ENCODE assay signal across 31 mouse cellular contexts in genomic region chr10:31596804-31597203, GRCm38 (mm10). TPM values are rescaled to one million over a fixed set of nuclear protein-coding genes. Genes with fewer than 3 reads are reported as not detected.
DNase-seq lines count a peak whose midpoint lies in the region; ATAC-seq and TF ChIP-seq lines count a peak whose summit lies in the region.
"Had no signal": no experiment of that assay in that cellular context is flagged by ENCODE, and none has a peak within 500 bp of the region (broad histone marks: within the 10 kb centered on the region; RNA-seq: fewer than 3 reads in every experiment).

No protein-coding gene starts in this region.

- TF ChIP-seq POLR2A in myocyte (IDR thresholded peaks at IDR 0.05; ENCODE audit: insufficient read length, low read depth) = no peak

- H3K9me3 ChIP-seq in embryonic facial prominence, embryonic 14.5 days (ENCODE audit: control insufficient read depth, low read length) = no peaks in the 10 kb centered on the region
- H3K9me3 ChIP-seq in embryonic facial prominence, embryonic 10.5 days = no peaks in the 10 kb centered on the region
- H3K9me3 ChIP-seq: forebrain, embryonic 10.5 days; forebrain, embryonic 15.5 days; heart, embryonic 10.5 days; hindbrain, embryonic 12.5 days; intestine, embryonic 15.5 days; lung, embryonic 15.5 days; megakaryocyte, embryonic 14.5 days; midbrain, embryonic 12.5 days; stomach, embryonic 15.5 days had no signal

- H3K79me2 ChIP-seq in myocyte (ENCODE audit: control insufficient read depth, insufficient read depth) = peaks cover 88% of the 10 kb centered on the region

- H3K36me3 ChIP-seq in embryonic facial prominence, embryonic 14.5 days (ENCODE audit: control insufficient read depth, insufficient read depth, low read length) = no peaks in the 10 kb centered on the region
- H3K36me3 ChIP-seq in embryonic facial prominence, embryonic 10.5 days (replicated peaks) = no peaks in the 10 kb centered on the region
- no peaks in the 10 kb centered on the region for H3K36me3 ChIP-seq in myocyte (ENCODE audit: control insufficient read depth, insufficient read depth)
- H3K36me3 ChIP-seq: forebrain, embryonic 10.5 days; forebrain, embryonic 15.5 days; heart, embryonic 10.5 days; hindbrain, embryonic 12.5 days; intestine, embryonic 15.5 days; lung, embryonic 15.5 days; midbrain, embryonic 12.5 days; stomach, embryonic 15.5 days had no signal

- peak; percentile 80 for DNase-seq in embryonic facial prominence, embryonic 14.5 days (ENCODE audit: low spot score)
- no peak for DNase-seq in embryonic facial prominence, embryonic 10.5 days (ENCODE audit: low spot score)
- DNase-seq in embryo, embryonic 10.5 days (ENCODE audit: low spot score) = peak; percentile 5
- peak; percentile 26 to 54 for DNase-seq in gastrocnemius, adult 8-10 months (ENCODE audit: low spot score in 2 of 2)
- DNase-seq in thymus, postnatal 25 days = no peak
- DNase-seq in urinary bladder, adult 2 months (ENCODE audit: low spot score) = no peak
- DNase-seq: adrenal gland, postnatal 14 days; cerebellum, adult 11 months; cerebellum, adult 9-10 months; cerebellum, postnatal 36 days; heart, postnatal 36 days; kidney, adult 8-10 months; kidney, postnatal 10 days; layer of hippocampus, postnatal 36 days; lung, postnatal 4 days; retina, postnatal 1 day; right cerebral cortex, postnatal 14 days had no signal

- WGBS in embryonic facial prominence, embryonic 14.5 days = 52% methylated on average over 4 of the region's 4 CpGs
- WGBS in embryonic facial prominence, embryonic 10.5 days = 55% methylated on average over 4 of the region's 4 CpGs

- peaks cover 15% of the 10 kb centered on the region; the same call in 1 of the 2 replicates for H3K4me1 ChIP-seq in embryonic facial prominence, embryonic 14.5 days (ENCODE audit: control insufficient read depth, insufficient read depth, low read length)
- peaks cover 21% of the 10 kb centered on the region for H3K4me1 ChIP-seq in embryonic facial prominence, embryonic 10.5 days

- no peak overlapping the region for H3K4me3 ChIP-seq in embryonic facial prominence, embryonic 14.5 days (ENCODE audit: low read depth, low read length)
- no peak overlapping the region for H3K4me3 ChIP-seq in embryonic facial prominence, embryonic 10.5 days
- H3K4me3 ChIP-seq in myocyte = no peak overlapping the region
- H3K4me3 ChIP-seq: forebrain, embryonic 10.5 days; forebrain, embryonic 15.5 days; heart, embryonic 10.5 days; hindbrain, embryonic 12.5 days; intestine, embryonic 15.5 days; lung, embryonic 15.5 days; megakaryocyte, embryonic 14.5 days; midbrain, embryonic 12.5 days; stomach, embryonic 15.5 days had no signal

- no peak overlapping the region for H3K4me2 ChIP-seq in embryonic facial prominence, embryonic 14.5 days (ENCODE audit: low read depth, low read length)
- peak overlapping the region; percentile 68 for H3K4me2 ChIP-seq in myocyte (ENCODE audit: low read depth)
- H3K4me2 ChIP-seq: forebrain, embryonic 15.5 days; hindbrain, embryonic 12.5 days; intestine, embryonic 15.5 days; liver, embryonic 11.5 days; lung, embryonic 15.5 days; midbrain, embryonic 12.5 days; stomach, embryonic 15.5 days had no signal

- ATAC-seq in embryonic facial prominence, embryonic 14.5 days (ENCODE audit: low read depth) = peak; percentile 72; the same call in 1 of the 2 replicates
- ATAC-seq: forebrain, embryonic 15.5 days; hindbrain, postnatal 0 days; intestine, embryonic 15.5 days; Patski had no signal

- H3K9ac ChIP-seq in embryonic facial prominence, embryonic 14.5 days (ENCODE audit: low read depth, low read length) = no peak overlapping the region
- H3K9ac ChIP-seq: forebrain, embryonic 15.5 days; hindbrain, embryonic 12.5 days; intestine, embryonic 15.5 days; lung, embryonic 15.5 days; midbrain, embryonic 12.5 days; stomach, embryonic 15.5 days had no signal

- H3ac ChIP-seq in myocyte (ENCODE audit: control insufficient read depth, insufficient read length) = no peak overlapping the region

- no peaks in the 10 kb centered on the region for H3K27me3 ChIP-seq in embryonic facial prominence, embryonic 14.5 days (replicated peaks; ENCODE audit: control insufficient read depth, insufficient read depth, low read length)
- no peaks in the 10 kb centered on the region for H3K27me3 ChIP-seq in embryonic facial prominence, embryonic 10.5 days (replicated peaks; ENCODE audit: low read depth, poor library complexity, severe bottlenecking)
- no peaks in the 10 kb centered on the region for H3K27me3 ChIP-seq in myocyte (ENCODE audit: control insufficient read depth, insufficient read depth, insufficient read length)
- H3K27me3 ChIP-seq: forebrain, embryonic 15.5 days; hindbrain, embryonic 12.5 days; intestine, embryonic 15.5 days; lung, embryonic 15.5 days; megakaryocyte, embryonic 14.5 days; midbrain, embryonic 12.5 days; Patski; stomach, embryonic 15.5 days had no signal

- no peak overlapping the region for H3K27ac ChIP-seq in embryonic facial prominence, embryonic 14.5 days (replicated peaks; ENCODE audit: low read depth, low read length)
- H3K27ac ChIP-seq in embryonic facial prominence, embryonic 10.5 days (replicated peaks) = no peak overlapping the region
- H3K27ac ChIP-seq: forebrain, embryonic 10.5 days; forebrain, embryonic 15.5 days; heart, embryonic 10.5 days; hindbrain, embryonic 12.5 days; hindbrain, postnatal 0 days; intestine, embryonic 15.5 days; lung, embryonic 15.5 days; midbrain, embryonic 12.5 days; stomach, embryonic 15.5 days had no signal

TF ChIP-seq in myocyte, 11 proteins besides CTCF, POLR2A, EP300 and RAD21:
- TF ChIP-seq MYOG (IDR thresholded peaks at IDR 0.05; ENCODE audit: control insufficient read depth in 1 of 3, insufficient read depth in 1 of 3, insufficient read length in 2 of 3, low read depth in 2 of 3) (peak; percentile 91 to 100 (median 99)), MAX (IDR thresholded peaks at IDR 0.05; ENCODE audit: low read depth) (no peak), TCF12 (IDR thresholded peaks at IDR 0.05; ENCODE audit: insufficient read depth, poor library complexity, severe bottlenecking) (peak; percentile 96), MYOD1 (IDR thresholded peaks at IDR 0.05; ENCODE audit: control insufficient read depth in 1 of 3, insufficient read length in 2 of 3, low read depth in 2 of 3) (peak; percentile 100), REST (IDR thresholded peaks at IDR 0.05; ENCODE audit: insufficient read depth, insufficient read length) (no peak), SRF (IDR thresholded peaks at IDR 0.05; ENCODE audit: control insufficient read depth, insufficient read length, low read depth) (peak; percentile 40), TCF3 (IDR thresholded peaks at IDR 0.05; ENCODE audit: insufficient read length, low read depth) (peak; percentile 98)
TF ChIP-seq in myocyte: peak in this region for 5.

RNA-seq across cellular contexts. Expression of gene Rnf217, which starts 12.2 kb away (rescaled TPM):
- polyA plus RNA-seq in embryonic facial prominence, embryonic 14.5 days (2014; fragmentation: Nextera tagmentation; extraction: Ambion mirVana) = 3.3 and 3.8 TPM in 2 replicates
- 1.1 and 1.2 TPM in 2 replicates for polyA plus RNA-seq in embryonic facial prominence, embryonic 10.5 days (2016; fragmentation: Nextera tagmentation; extraction: Ambion mirVana)
- total RNA-seq in gastrocnemius, adult 8-10 months (2022) = 1 to 10 TPM; 7.3 to 9.2 (median 8.7) TPM
- polyA plus RNA-seq in myocyte (2012; fragmentation: generic; extraction: Trizol) = 5.8 TPM
- 3.4 and 3.6 TPM in 2 replicates for polyA plus RNA-seq in urinary bladder, adult 2 months (2012; rRNA removed)
- total RNA-seq: MEL had no signal

Comparison
In these comparisons a context has a peak if more than half of its experiments do, and no peak if none do; other contexts are left out.
1. DNase-seq: peak in embryonic facial prominence, embryonic 14.5 days (single experiment), embryo, embryonic 10.5 days (single experiment) and gastrocnemius, adult 8-10 months (2 of 2); none in embryonic facial prominence, embryonic 10.5 days (single experiment), thymus, postnatal 25 days (single experiment) and urinary bladder, adult 2 months (single experiment).